8 mouse cellular contexts compared by ENCODE assay signal in the genomic region with DNA sequence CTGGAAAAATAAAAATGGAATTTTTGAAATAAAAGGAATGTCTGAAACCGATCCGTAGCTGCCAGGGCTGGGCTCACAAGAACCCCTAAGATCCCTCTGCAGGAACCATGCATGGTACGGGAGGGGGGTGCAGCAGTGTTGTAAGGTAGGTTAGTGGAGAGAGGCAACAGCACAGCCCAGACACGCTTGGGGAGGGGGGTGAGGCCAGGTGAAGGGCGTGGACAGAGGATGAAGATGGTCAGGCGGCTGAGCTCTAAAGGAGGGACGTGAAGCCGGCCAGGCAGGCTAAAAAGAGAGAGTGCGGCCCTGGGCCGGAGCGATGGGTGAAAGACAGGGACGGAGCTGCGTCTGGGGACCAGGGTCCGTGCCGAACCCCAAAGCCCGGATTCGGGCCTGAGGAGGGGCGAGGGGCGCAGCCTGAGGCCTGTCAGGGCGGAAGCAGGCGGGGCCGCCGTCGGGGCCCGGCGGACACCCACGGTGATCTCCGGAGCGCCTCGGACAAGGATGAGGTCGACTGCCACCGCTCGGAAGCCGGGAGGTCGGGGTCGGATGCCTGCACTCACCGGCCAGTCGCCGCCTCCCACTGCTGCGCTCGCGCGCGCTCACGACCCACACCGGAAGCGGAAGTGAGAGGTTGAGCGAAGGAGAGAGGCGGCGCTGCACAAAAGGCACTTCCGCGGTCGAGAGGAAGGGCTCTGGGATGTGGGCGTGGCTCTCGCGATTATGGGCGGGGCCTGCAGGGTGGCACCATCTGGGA. TPM values are rescaled to one million over a fixed set of nuclear protein-coding genes. Genes with fewer than 3 reads are reported as not detected.
DNase-seq lines count a peak whose midpoint lies in the region; ATAC-seq and TF ChIP-seq lines count a peak whose summit lies in the region.

A gene (minus strand): TSS at position 638 of the 757 bp plus-strand sequence.

- peaks cover 46% of the 10 kb centered on the region for H3K4me1 ChIP-seq in erythroblast, embryonic 14.5 days (ENCODE audit: control insufficient read depth)
- peaks cover 33% of the 10 kb centered on the region for H3K4me1 ChIP-seq in heart, embryonic 12.5 days (replicated peaks)
- no peaks in the 10 kb centered on the region; the same call in 1 of the 2 replicates for H3K4me1 ChIP-seq in kidney, postnatal 0 days (replicated peaks; ENCODE audit: insufficient read depth, low read length)
- H3K4me1 ChIP-seq in liver, embryonic 11.5 days (replicated peaks; ENCODE audit: control insufficient read depth, insufficient read depth, low read length) = peaks cover 20% of the 10 kb centered on the region
- H3K4me1 ChIP-seq in stomach, embryonic 14.5 days (ENCODE audit: control insufficient read depth, insufficient read depth, low read length) = peaks cover 13% of the 10 kb centered on the region

- ATAC-seq in heart, embryonic 12.5 days (ENCODE audit: insufficient number of reproducible peaks, low FRiP score) = peak; percentile 92
- ATAC-seq in kidney, postnatal 0 days (replicated peaks; ENCODE audit: low FRiP score, low read depth) = peak; percentile 92
- ATAC-seq in liver, embryonic 11.5 days (replicated peaks; ENCODE audit: low FRiP score) = peak; percentile 93
- peak; percentile 94 for ATAC-seq in stomach, embryonic 14.5 days (ENCODE audit: insufficient number of reproducible peaks, insufficient read depth, low FRiP score, low read depth)

- TF ChIP-seq POLR2A in brain, embryonic 14.5 days (IDR thresholded peaks at IDR 0.05; ENCODE audit: borderline replicate concordance, extremely low read depth, insufficient read depth, insufficient read length, poor library complexity, severe bottlenecking) = peak; percentile 76; the same call in 1 of the 2 replicates

- H3K36me3 ChIP-seq in C2C12 (ENCODE audit: control insufficient read depth, insufficient read depth) = peaks cover 12% of the 10 kb centered on the region
- peaks cover 39% of the 10 kb centered on the region for H3K36me3 ChIP-seq in erythroblast, embryonic 14.5 days (ENCODE audit: control insufficient read depth)
- H3K36me3 ChIP-seq in heart, embryonic 12.5 days = peaks cover 37% of the 10 kb centered on the region
- H3K36me3 ChIP-seq in kidney, postnatal 0 days (ENCODE audit: insufficient read depth, low read length) = peaks cover 9% of the 10 kb centered on the region
- peaks cover 14% of the 10 kb centered on the region for H3K36me3 ChIP-seq in liver, embryonic 11.5 days (ENCODE audit: control insufficient read depth, insufficient read depth, low read length)
- peaks cover 25% of the 10 kb centered on the region for H3K36me3 ChIP-seq in stomach, embryonic 14.5 days (ENCODE audit: control insufficient read depth, insufficient read depth, low read length)

- peaks cover 21% of the 10 kb centered on the region for H3K79me3 ChIP-seq in C2C12 (ENCODE audit: low read depth)

- H3K9me3 ChIP-seq in erythroblast, embryonic 14.5 days (ENCODE audit: control insufficient read depth, low read length) = no peaks in the 10 kb centered on the region
- no peaks in the 10 kb centered on the region for H3K9me3 ChIP-seq in heart, embryonic 12.5 days (replicated peaks)
- no peaks in the 10 kb centered on the region for H3K9me3 ChIP-seq in kidney, postnatal 0 days (replicated peaks; ENCODE audit: low read length)
- H3K9me3 ChIP-seq in liver, embryonic 11.5 days (ENCODE audit: control insufficient read depth, low read length) = no peaks in the 10 kb centered on the region
- no peaks in the 10 kb centered on the region for H3K9me3 ChIP-seq in stomach, embryonic 14.5 days (ENCODE audit: control insufficient read depth, low read depth, low read length)

- H3ac ChIP-seq in C2C12 (ENCODE audit: control insufficient read depth, insufficient read length, low read depth) = peak within 1 kb of the TSS; percentile 92

- peak within 1 kb of the TSS; percentile 68 for H3K27ac ChIP-seq in heart, embryonic 12.5 days (ENCODE audit: poor library complexity, severe bottlenecking)
- peak within 1 kb of the TSS; percentile 82 for H3K27ac ChIP-seq in kidney, postnatal 0 days
- peak within 1 kb of the TSS; percentile 62 for H3K27ac ChIP-seq in liver, embryonic 11.5 days (ENCODE audit: low read depth, low read length)
- H3K27ac ChIP-seq in stomach, embryonic 14.5 days (ENCODE audit: low read length) = peak within 1 kb of the TSS; percentile 35; the same call in 1 of the 2 replicates

- H3K4me3 ChIP-seq in C2C12 (ENCODE audit: insufficient read depth, poor library complexity, severe bottlenecking) = peak within 1 kb of the TSS; percentile 92
- H3K4me3 ChIP-seq in erythroblast, embryonic 14.5 days (replicated peaks) = peak within 1 kb of the TSS; percentile 70
- H3K4me3 ChIP-seq in heart, embryonic 12.5 days = peak within 1 kb of the TSS; percentile 94
- peak within 1 kb of the TSS; percentile 97 for H3K4me3 ChIP-seq in kidney, postnatal 0 days (replicated peaks; ENCODE audit: low read depth, low read length)
- H3K4me3 ChIP-seq in liver, embryonic 11.5 days (ENCODE audit: low read depth, low read length) = peak within 1 kb of the TSS; percentile 91
- H3K4me3 ChIP-seq in stomach, embryonic 14.5 days (ENCODE audit: low read depth, low read length) = peak within 1 kb of the TSS; percentile 67

- no peaks in the 10 kb centered on the region for H3K27me3 ChIP-seq in C2C12 (ENCODE audit: control insufficient read depth, insufficient read depth, insufficient read length)
- H3K27me3 ChIP-seq in erythroblast, embryonic 14.5 days (ENCODE audit: control insufficient read depth) = no peaks in the 10 kb centered on the region
- H3K27me3 ChIP-seq in heart, embryonic 12.5 days (replicated peaks) = no peaks in the 10 kb centered on the region
- no peaks in the 10 kb centered on the region for H3K27me3 ChIP-seq in kidney, postnatal 0 days (ENCODE audit: insufficient read depth, low read length)
- no peaks in the 10 kb centered on the region for H3K27me3 ChIP-seq in liver, embryonic 11.5 days (replicated peaks; ENCODE audit: control insufficient read depth, insufficient read depth, low read length)
- no peaks in the 10 kb centered on the region for H3K27me3 ChIP-seq in stomach, embryonic 14.5 days (ENCODE audit: control insufficient read depth, insufficient read depth, low read length)

- 1% methylated on average over 57 of the region's 57 CpGs for WGBS in heart, embryonic 12.5 days
- WGBS in kidney, postnatal 0 days = under 1% methylated on average over 57 of the region's 57 CpGs
- WGBS in liver, embryonic 11.5 days = 1% methylated on average over 57 of the region's 57 CpGs
- 1% methylated on average over 57 of the region's 57 CpGs for WGBS in stomach, embryonic 14.5 days

- peaks cover 36% of the 10 kb centered on the region for H3K79me2 ChIP-seq in C2C12 (ENCODE audit: control insufficient read depth, insufficient read depth)

- H3K4me2 ChIP-seq in heart, embryonic 12.5 days = peak within 1 kb of the TSS; percentile 89
- peak within 1 kb of the TSS; percentile 90 for H3K4me2 ChIP-seq in kidney, postnatal 0 days (ENCODE audit: low read length)
- peak within 1 kb of the TSS; percentile 94 for H3K4me2 ChIP-seq in liver, embryonic 11.5 days
- peak within 1 kb of the TSS; percentile 73 for H3K4me2 ChIP-seq in stomach, embryonic 14.5 days (replicated peaks; ENCODE audit: low read depth, low read length)

- peak; percentile 97 for DNase-seq in brain, embryonic 14.5 days (ENCODE audit: low read depth)
- peak; percentile 98 for DNase-seq in kidney, postnatal 0 days (ENCODE audit: low spot score)
- DNase-seq in liver, embryonic 11.5 days (ENCODE audit: low spot score) = peak; percentile 95
- peak; percentile 96 for DNase-seq in naive thymus-derived CD4-positive, alpha-beta T cell, adult 2 months (ENCODE audit: low read depth)

- no peak for TF ChIP-seq CTCF in C2C12 (IDR thresholded peaks at IDR 0.05; ENCODE audit: control insufficient read depth, insufficient read depth, insufficient read length)
- TF ChIP-seq CTCF in brain, embryonic 14.5 days (IDR thresholded peaks at IDR 0.05; ENCODE audit: borderline replicate concordance, extremely low read depth, insufficient read depth, insufficient read length) = no peak
- peak; percentile 36; the same call in 1 of the 2 replicates for TF ChIP-seq CTCF in kidney, postnatal 0 days (IDR thresholded peaks at IDR 0.05; ENCODE audit: low read depth)

- peak within 1 kb of the TSS; percentile 96 for H3K9ac ChIP-seq in heart, embryonic 12.5 days
- H3K9ac ChIP-seq in kidney, postnatal 0 days (ENCODE audit: low read depth, low read length) = peak within 1 kb of the TSS; percentile 96
- peak within 1 kb of the TSS; percentile 94 for H3K9ac ChIP-seq in liver, embryonic 11.5 days (ENCODE audit: low read depth, low read length)
- peak within 1 kb of the TSS; percentile 75 for H3K9ac ChIP-seq in stomach, embryonic 14.5 days (replicated peaks; ENCODE audit: low read depth, low read length)

TF ChIP-seq in C2C12, 6 proteins besides CTCF, POLR2A, EP300 and RAD21:
- TF ChIP-seq CEBPB (IDR thresholded peaks at IDR 0.05; ENCODE audit: low read depth) (no peak), MYOD1 (IDR thresholded peaks at IDR 0.05; ENCODE audit: control insufficient read depth, insufficient read length, low read depth) (no peak), MAX (IDR thresholded peaks at IDR 0.05) (peak; percentile 12)

RNA-seq across cellular contexts. Expression of the gene that starts here (rescaled TPM):
- polyA plus RNA-seq in C2C12 (2012; fragmentation: generic; extraction: Trizol) = 19.0 TPM
- 154 and 197 TPM in 2 replicates for polyA plus RNA-seq in brain, embryonic 14.5 days (2012; rRNA removed)
- polyA plus RNA-seq in erythroblast, embryonic 14.5 days (2012) = 10.2 and 11.9 TPM in 2 replicates
- polyA plus RNA-seq in heart, embryonic 12.5 days (2016; fragmentation: Nextera tagmentation; extraction: Ambion mirVana) = 37.1 and 40.6 TPM in 2 replicates
- polyA plus RNA-seq in kidney, postnatal 0 days (2015; fragmentation: Nextera tagmentation; extraction: Ambion mirVana) = 33.5 and 35.1 TPM in 2 replicates
- polyA plus RNA-seq in liver, embryonic 11.5 days (2014; fragmentation: Nextera tagmentation; extraction: Ambion mirVana) = 33.4 and 45.5 TPM in 2 replicates
- 38.6 and 44.8 TPM in 2 replicates for polyA plus RNA-seq in stomach, embryonic 14.5 days (2014; fragmentation: Nextera tagmentation; extraction: Ambion mirVana)

Comparison
In these comparisons a context has a peak if more than half of its experiments do, and no peak if none do; other contexts are left out.
1. Peak in every context shown above with its lines: DNase-seq, ATAC-seq, H3K4me3 ChIP-seq and H3K27ac ChIP-seq.